Mouse (Mus musculus) 3T3-L1 (cell line): ENCODE data around the gene Pkp4.
A peak's percentile ranks its signal among the peaks of the same experiment; 100 is the strongest.

ENCODE experiments used
- DNase-seq: peaks from one replicate; pipeline ENCODE4 v3.0.0-alpha.2; 2015; ENCODE audit warnings: low read depth, low spot score

The Pkp4 gene

DNA sequence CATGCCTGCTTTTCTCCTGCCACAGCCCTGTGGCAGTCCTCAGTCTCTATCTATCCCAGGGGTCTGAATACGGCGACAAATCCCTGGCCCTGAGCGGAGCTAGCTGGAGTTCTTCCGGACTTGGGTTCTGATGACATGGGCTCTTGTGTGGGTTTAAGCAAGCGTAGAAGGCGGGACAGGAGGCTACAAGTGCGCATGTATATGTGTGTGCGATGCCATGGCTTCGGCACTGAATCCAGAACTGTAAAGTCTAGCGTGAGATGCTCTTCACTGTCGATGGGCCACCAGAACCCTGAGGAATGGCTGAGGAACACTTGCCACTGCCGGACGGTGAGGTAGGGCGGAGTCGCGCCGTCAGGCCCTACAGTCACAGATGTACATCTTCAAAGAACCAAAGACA is 222.6 kb downstream of the Pkp4 start:
- DNase-seq = no peak

GRCm38 (mm10) chr2:59383852-59384776 is 223.5 kb downstream of the Pkp4 start:
- no peak for DNase-seq

- DNase-seq = no peak
Measured at GRCm38 (mm10) chr2:59385211-59385935, 224.7 kb downstream of the Pkp4 start.

DNA sequence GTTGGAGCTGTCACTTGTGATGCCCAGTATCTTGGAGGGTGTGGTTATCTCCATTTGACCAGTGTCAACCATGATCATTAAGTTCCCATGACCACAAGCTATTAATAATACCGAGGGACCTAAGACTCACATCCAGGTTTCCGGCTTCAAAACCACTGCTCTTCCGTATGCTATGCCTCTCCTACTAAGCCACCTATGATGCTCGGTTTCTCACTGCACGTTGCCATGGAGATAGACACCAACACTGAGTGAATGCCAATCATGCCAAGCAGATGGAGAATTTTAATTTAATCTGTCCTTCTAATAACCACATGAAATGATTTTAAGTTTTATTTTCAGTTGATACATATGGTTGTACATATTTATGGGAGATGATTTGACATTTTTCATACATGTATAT is 229.3 kb downstream of the Pkp4 start:
- DNase-seq = no peak

DNA sequence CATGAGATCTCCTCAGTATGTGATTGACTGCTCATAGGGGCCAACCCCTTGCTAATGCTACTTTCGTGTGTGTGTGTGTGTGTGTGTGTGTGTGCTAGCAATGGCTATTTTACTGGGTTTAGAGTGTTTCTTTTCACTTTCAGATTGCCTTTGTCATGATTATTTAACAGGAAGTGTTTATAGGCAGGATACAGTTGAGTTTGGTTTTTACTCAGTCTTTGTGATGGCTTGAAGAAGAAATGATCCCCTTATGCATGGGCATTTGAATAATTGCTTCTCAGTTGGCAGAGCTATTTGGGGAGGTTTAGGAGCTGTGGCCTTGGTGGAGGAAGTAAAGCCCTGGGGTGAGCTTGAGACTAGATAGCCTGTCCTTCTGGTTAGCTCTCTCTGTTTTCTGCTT is 232.5 kb downstream of the Pkp4 start:
- no peak for DNase-seq

DNA sequence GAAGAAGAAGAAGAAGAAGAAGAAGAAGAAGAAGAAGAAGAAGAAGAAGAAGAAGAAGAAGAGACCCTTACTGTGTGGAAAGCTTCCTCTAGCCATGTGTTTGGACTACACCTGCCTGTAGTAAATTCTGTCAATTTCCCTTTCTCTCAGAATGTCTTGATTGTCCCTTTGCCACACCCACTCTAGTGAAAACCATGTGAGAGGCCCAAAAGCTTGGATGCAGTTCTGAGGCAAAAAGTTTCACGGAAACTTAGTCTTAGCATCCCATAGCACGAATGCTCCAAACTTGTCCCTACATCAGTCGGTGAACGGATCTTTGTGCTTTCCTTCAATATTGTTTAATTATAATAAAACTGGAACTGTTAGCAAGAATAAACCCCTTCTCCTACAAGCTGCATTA is 234.0 kb downstream of the Pkp4 start:
- no peak for DNase-seq

DNA sequence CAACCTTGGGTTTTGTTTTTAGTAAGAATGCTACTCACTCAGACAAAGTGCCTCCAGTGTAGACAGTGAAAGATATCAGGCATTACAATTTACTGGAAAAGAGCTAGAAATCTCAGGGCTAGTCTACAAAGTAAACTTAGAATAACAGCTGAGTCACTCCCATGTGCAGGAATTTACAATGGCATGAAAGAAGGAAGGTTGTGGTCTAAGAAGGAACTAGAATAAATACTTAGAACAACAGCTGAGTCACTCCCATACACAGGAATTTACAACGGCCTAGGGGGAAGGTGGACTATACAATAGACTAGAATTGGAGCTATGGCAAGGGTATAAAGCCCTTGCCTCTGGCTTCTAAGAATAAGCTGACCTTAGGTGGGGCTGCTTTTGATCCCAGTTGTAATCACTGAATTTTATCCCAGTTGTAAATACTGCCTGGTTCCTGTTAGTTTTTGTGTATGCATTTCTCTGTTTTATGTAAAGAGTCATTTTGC is 234.6 kb downstream of the Pkp4 start:
- DNase-seq = peak; percentile 60

DNA sequence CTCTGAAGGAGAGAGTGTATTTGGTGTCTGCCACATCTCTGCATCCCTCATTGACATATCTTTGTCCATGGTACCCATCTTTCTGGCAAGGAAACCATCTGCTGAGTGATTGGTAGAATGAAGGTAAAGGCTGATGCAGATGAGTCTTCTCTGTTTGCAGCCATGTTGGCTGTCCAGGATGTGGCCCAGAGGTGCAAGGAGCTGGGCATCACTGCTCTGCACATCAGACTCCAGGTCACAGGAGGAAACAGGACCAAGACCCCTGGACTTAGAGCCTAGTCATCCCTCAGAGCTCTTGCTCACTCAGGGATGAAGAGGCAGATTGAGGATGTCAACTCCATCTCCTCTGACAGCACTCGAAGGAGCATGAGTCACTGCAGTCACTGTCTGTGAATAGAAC is 235.9 kb downstream of the Pkp4 start:
- DNase-seq = no peak

GRCm38 (mm10) chr2:59397531-59397930 is 236.9 kb downstream of the Pkp4 start:
- peak; percentile 69 for DNase-seq

DNA sequence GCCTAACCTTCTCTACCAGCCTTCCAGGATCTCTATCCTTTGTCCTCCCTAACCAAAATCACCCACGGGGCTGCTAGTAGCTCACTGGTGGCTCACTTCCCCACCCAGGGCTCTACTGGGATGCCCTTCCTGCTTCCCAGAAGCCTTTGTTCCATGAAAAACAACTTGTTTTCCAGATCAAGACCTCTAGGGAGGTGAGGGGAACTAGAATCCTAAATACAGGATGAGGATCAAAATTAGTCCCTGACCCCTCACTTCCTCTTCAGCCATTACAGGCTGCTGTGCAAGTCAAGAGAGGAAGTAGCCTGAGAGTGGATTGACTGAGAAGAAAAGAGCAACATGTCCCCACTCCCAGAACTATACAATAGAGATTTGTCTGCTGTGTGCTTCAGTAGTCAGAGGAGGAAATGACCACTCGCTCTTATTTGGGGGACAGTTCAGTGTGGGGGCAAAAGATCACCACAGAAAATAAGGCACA is 240.3 kb downstream of the Pkp4 start:
- DNase-seq = no peak

DNA sequence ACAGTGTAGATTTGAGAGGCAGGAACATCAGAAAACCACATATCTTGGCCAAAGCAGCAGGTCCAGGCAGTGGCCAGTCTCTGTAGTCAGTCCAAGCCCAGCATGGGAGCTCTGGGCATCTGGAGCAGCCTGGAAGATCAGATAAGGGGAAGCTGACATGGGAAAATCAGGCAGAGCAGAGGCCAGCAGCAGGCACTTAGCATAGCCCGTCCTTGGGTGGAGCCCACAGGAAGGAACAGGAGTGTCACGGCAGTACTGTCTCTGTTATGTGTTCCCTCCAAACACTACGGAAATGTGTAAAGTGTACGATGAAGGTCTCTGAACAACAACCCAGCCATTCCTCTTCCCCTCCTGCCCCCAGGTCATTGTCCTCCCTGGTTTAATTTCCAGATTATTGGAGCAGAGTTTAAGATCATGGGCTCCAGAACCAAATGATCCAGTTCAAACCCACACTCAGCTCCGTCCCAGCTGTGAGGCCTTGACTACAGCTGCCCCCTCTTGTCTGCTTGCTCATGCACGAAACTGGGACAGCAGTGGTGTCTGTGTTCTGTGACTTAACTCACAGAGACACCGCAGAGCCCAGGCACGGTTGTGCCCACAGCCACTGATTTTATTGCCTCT is 241.3 kb downstream of the Pkp4 start:
- no peak for DNase-seq

- DNase-seq = no peak
Measured at GRCm38 (mm10) chr2:59404022-59404421, 243.4 kb downstream of the Pkp4 start.
